Mouse (Mus musculus): ENCODE results near the gene Ap1m2.
A peak's percentile ranks its signal among the peaks of the same experiment; 100 is the strongest.
"Not testable (repeated sequence)": the region's sequence is repeated elsewhere in the genome, so short reads cannot be mapped to it uniquely, and the experiment has no call there.

The Ap1m2 gene

DNA sequence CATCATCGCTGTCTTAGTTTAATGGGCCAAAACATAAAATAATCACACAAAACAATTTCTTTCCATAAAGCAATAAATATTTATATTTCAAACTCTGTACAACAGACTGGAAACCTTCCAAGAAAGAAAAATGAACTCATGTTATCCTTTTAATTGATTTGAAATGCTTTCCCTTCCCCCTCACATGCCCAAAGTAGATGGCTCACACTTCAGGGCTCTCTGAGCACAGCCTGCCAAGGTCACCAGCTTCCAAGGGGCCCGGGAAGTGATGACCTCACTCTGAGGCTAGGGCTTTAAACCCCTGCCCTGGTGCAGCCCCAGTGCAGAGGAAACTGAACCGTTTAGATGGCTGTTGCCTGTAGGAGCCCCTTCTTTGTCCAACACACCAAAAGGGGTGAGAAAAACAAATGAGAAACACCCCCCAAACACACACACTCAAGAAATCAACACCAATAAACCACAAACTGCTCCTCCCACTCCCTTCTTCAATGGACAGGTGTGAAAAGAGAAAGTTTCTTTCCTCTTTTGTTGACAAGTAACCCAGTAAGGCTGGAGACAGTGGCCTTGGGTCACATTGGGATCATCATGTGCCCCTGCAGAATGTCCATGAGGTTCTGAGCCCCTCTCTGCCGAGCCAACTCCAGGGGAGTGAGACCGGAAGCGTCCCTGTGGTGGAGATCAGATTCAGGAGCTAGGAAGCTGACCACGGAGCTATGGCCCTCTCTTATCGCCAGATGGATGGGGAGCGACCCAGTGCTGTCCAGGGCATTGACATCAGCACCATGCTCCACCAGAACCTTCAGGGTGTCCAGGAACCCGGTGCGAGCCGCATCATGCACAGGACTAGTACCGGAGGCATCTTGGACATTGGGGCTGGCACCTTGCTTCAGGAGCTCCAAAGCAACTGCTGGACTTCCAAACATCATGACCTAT lies 23.5 kb downstream of the Ap1m2 start:
- DNase-seq, result peak; percentile 58 to 75

DNA sequence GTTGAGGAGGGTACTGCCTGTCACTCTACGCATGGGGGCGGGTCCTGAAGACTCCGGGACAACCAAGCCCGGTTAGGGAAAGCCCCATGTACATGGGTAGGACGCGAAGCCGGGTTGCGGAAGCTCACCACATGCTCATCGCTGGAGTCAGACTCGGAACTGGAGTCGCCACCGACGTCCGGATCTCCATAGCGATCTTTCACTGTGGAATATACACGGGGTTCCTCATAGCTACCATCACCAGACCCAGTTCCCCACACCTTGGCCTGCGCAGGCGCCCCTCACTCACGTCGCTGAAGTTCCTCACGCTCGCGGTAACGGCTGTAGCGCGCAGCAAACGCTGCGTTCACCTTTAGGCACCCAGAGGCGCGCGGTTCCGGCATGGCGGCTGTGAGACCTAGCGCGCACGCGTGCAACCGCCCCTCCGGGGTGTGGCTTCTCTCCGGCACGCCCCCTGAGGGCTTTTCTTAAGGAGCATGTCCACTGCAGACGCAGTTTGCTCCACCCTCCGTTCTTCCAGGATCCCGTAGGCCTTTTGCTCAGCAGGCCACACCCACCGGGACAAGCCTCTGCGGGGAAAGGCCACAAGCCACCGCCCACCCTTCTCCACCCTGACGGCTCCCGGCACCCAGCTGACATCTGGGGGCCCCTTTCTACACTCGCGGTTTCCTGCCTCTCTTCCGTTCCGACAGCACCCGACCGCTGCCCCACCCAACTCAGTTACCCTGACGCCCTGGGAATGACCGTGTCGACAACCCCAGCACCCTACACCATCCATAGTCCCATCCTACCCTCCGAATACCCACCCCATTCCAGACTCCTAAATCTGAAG lies 24.4 kb downstream of the Ap1m2 start, which contains the start of gene Kri1:
Gene Kri1, minus strand, starts transcription at position 399 of the 832 bp plus-strand sequence.
- peak; percentile 98 to 100 for DNase-seq

DNA sequence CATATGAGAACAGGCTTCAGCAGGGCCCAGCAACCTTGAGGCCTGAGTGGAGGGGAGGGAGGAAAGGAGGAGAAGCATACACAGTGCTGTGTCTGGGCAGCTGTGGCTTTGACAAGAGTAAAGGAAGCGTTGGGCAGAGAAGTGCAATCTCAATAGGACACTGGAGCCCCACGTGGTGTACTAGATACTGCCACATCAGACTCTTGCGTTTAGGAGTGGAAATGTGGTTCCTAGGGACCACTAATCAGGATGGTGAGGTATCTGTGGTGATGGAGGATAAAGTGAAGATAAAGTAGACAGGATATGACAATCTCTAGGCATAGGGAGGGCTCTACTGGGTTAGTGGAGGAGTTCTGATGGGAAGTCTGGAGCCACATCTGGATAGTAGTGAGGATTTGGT lies 25.4 kb downstream of the Ap1m2 start:
- no peak for DNase-seq

DNA sequence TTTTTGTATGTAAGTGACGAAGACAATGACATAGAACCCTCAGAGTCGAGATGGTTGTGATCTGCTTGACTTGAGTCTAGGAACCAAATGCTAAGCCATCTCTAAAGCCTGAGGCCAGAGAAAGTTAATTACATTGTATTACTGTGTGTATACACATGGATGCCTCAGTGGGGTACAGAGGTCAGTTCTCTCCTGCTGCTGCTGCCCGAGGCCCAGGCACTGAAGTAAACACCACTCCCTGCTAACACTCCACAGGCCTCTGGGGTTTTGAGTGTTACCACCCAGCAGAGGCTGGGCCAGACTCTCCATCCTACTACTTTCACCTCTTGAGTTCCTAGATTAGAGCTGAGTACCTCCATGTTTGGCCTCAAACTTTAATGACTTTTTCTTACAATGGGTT lies 28.1 kb downstream of the Ap1m2 start:
- no peak for DNase-seq

DNA sequence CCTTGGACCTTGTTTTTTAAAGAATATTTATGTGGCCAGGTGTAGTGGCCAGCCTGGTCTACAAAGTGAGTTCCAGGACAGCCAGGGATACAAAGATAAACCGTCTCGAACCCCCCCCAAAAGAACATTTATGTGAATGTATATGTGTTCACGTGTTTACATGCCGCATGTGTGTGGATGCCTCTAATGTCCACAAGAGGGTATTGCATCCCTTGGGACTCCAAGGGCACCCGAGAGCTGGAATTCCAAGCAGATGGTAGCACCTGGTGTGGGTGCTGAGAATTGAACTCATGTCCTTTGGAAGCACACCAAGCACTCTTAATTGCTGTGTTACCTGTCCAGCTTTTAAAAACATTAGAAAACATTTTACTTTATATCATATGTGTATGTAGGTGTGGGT lies 28.5 kb downstream of the Ap1m2 start:
- no peak for DNase-seq

DNA sequence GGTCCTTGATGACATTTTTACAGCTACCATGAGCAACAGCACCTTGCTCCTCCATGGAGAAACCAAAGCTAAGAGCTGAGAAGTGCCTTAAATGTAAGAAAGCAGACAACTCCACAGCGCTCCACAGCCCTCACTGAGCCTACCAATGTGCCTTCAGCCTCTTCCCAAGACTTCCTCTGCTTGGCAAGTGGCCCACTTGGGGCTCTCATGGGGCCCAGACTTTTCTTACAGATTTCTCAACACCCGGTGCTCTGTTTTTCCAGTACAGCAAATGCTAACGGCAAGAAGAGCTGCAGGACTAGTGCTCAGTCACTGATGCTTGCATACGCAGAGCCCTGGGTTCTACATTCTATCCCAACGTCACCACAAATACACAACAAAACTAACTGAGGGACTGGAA lies 34.4 kb downstream of the Ap1m2 start:
- no peak for DNase-seq

DNA sequence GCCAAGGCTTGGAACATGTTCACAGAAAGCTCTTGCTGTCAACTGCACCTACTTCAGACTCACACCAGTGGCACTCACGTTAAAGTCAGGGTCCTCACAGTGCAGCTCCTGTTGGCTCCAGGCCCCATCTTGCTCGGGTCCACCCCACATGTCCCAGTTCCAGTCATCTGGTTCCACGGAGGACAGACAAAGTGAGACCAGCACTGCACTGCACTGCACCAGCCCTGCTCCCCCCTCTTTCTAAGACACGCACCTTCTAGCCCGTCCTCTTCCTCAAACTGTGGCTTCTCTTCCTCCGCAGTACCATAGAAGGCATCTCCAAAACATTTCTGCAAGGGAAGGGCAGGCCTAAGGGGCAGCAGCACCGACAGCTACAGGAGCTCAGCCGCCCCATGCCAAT lies 35.8 kb downstream of the Ap1m2 start:
- DNase-seq, result no peak

DNA sequence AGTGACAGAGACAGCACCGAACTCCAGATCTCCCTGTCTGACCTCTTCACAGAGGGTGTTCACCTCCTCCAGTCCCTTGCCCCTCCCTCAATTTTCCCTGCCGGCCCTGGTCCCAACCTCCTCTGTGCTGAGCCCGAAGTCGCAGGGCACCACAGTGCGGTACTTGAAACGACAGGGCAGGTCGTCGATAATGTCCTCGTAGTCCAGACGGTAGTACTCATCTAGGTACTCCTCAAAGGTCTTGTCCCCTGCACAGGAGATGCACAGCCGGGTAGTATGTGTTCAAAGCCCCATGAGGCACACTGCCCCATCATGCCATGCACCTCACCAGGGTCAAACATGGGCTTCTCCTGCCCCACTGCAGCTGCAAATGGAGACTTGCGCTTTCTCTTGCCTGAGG lies 36.4 kb downstream of the Ap1m2 start:
- DNase-seq, result no peak

DNA sequence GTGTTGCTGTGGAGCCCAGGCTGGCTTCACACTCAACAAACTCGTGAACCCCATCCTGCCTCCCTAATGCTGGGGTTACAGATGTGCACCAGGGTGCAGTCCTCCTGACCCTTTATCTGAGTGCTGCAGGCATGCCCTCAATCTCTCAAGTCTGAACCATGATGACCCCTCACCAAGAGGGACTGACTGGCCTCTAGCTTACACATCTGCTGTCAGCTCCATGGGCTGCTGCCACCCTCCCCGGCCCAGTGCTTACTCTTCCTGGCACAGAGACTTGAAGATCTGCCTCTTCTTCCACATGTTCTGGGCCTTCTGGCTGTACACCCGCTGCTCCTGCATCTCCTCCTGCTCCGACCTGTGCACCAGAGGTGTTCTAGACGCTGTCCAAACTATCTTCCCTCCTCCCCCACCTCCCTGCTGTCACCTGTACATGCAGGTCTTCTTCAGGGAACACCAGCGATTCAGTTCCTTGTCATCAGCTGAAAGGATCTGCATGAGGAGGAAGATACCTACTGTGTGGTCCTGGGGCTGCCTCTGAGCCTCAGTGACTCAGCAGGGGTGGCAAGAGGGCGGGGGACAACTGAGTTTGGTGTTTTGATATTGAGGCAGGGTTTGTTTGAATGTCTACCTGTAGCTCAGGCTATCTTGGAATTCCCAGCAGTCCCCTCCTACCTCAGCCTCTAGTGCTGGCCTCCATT lies 37.0 kb downstream of the Ap1m2 start:
- no peak for DNase-seq

DNA sequence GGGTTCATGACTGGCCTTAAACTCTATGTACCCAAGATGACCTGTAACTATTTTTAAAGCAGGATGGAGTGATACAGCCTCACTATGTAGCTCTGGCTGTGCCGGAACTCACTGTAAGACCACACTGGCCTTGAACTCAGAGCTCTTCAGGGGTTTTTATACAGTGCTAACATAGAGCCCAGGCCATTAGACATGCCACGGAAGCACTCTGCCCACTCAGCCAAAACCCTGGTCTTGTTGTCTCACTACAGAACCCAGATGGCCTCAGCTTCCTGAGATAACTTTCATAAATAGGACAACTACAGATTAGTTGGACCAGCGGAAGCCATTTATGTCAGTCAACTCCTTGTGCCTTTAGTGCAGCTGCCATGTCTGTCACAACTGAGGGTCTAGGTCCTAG lies 37.8 kb downstream of the Ap1m2 start:
- DNase-seq, result no peak

DNA sequence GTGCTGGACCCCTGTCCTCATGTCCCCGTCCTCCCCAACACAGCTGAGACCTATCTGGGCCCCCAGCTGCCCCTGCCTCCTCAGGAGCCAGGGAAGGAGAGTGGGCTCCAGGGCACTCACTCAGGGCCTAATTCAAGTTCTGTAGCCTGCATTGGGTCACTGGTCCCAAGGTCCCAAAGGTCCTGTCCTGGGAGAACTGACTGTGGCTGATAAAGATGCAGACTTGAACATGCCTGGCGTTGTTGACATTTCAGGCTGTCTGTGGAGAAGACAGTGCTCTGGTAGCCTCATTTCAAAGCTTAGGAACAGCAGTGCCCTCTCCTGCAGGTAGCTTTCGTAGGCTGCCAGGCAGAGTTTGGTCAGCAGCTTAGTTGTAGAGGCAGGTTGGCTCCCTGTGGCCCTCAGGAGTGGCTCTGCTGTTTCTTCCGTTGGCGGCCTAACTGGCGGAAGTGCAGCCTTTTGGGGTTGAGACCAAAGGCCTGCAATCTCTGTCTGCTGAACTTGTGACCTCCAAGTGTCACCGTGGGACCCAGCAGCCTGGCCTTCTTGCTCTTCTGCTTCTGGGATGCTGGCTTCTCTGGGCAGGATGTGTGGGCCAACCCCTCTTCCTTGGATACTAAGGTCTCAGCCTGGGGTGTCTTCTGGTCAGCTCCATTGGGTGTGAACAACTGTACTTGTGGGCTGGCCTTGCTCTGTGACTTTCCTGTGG lies 38.5 kb downstream of the Ap1m2 start:
- DNase-seq, result no peak

DNA sequence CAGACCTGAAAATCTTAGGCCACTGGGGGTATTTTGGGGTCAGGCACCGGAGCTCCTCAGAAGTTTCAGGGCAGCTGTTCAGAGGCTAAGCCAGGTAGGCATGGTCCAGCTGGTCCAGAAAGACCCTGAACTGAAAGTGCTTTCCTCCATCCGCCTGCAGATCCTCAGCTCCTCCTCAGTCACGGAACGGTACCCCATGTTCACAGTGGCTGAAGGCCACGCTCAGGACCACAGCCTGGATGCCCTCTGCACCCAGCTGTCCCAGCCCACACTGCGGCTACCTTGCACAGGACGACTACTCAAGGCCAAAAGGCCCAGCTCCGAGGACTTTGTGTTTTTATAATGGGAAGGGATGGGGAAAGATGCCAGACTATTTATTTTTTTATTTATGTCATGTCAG lies 39.0 kb downstream of the Ap1m2 start:
- no peak for DNase-seq

DNA sequence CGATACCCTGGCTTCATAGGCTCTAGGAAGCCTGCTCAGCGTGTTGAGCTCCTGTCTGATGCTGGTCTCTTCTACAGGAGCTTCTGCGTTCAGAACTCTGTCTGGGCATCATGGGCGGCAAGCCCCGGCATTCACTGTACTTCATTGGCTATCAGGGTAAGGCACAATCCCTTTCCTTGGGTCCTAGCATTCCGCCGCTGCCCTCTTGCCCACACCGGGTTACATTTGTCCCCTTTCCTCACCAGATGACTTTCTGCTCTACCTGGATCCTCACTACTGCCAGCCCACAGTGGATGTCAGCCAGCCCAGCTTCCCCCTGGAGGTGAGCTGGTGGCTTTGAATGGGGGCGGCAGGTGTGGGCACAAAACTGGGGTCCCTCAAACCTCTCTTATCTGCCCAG lies 39.7 kb downstream of the Ap1m2 start:
- no peak for DNase-seq

DNA sequence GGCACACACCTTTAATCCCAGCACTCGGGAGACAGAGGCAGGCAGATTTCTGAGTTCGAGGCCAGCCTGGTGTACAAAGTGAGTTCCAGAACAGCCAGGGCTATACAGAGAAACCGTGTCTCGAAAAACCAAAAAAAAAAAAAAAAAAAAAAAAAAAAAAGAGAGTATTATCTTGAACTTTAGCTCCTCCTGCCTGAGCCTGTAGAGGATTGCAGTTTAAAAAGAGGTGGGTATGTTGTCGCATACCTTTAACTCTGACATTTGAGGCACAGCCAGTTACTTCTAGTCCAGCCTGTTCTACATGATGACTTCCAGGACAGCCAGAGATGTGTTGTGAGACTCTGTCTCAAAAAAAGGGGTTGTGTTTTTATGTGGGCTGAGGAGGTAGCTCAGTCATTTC lies 42.5 kb downstream of the Ap1m2 start:
- DNase-seq, result not testable (repeated sequence)

DNA sequence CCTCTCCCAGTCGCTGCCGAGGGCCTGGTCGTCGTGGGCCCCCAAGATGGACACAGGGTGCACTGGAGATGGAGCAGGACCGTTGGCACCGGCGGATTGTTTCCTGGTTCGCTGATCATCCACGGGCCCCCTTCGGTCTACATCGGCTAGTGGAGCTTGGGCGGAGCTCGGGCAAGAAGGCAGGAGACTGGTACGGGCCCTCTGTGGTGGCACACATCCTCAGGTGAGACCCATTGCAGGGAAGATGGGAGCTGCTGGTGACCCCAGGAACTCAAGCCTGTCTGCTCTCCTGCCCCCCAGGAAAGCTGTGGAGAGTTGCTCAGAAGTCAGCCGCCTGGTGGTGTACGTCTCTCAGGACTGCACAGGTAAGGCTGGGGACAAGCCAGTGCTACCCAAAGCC lies 43.8 kb downstream of the Ap1m2 start:
- no peak for DNase-seq

DNA sequence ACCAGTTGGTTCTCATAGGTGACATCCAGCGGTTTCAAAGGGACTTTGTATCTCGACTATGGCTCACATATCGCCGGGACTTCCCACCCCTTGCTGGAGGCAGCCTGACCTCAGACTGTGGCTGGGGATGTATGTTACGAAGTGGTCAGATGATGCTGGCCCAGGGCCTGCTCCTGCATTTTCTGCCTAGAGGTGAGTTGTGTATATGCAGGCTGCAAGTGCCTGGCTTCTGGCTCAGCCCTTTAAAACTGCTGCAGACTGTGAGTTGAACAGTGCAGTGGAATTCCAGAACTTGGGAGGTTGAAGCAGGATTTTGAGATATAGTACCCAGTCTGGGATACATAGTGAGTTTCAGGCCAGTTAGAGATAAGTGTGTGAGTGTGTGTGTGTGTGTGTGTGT lies 45.2 kb downstream of the Ap1m2 start:
- no peak for DNase-seq

DNA sequence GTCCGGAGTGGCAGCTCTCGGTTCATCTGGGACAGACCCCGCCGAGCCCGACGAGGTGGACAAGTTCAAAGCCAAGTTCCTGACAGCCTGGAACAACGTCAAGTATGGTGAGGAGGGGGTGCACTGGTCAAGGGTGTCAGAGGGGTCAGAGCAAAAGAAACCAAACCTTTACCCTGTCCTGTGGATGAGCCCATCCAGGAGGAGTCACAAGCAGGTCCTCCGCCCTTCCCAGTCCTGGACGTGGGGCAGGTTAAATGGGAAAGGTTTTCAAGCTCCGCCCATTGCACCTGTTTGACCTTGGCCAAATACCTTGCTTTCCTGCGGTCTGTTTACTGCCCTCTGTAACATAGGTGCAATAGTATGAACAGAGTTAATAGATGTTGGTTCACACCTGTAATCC lies 46.5 kb downstream of the Ap1m2 start:
- DNase-seq, result no peak

DNA sequence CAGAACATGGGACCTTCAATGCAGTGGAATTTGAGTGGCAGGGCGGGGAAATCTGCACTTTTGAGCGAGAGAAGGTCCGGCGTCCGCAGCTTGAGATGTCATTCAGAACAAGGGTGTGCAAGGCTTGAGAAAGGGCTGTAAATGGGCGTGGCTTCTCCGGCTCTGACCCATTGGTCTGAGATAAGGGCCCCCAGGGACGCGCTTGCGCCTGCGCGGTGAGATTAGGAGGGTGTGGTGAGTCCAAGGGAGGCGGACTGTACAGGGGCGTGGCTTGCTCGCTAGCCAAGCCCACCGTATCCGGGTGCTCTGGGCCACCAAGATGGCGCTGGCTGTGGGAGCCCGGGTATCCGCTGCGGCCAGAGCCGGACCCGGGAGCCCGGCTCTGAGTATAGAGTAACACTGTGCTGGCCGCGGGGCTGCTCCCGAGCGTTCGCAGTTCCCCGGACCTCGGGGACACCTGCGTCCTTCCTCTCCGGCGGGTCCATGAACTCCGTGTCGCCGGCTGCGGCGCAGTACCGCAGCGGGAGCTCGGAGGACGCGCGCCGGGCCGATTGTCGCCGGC lies 47.1 kb downstream of the Ap1m2 start, which contains the start of gene Atg4d:
Gene Atg4d, plus strand, starts transcription at position 294 of the 562 bp plus-strand sequence.
- peak; percentile 95 to 97 for DNase-seq

DNA sequence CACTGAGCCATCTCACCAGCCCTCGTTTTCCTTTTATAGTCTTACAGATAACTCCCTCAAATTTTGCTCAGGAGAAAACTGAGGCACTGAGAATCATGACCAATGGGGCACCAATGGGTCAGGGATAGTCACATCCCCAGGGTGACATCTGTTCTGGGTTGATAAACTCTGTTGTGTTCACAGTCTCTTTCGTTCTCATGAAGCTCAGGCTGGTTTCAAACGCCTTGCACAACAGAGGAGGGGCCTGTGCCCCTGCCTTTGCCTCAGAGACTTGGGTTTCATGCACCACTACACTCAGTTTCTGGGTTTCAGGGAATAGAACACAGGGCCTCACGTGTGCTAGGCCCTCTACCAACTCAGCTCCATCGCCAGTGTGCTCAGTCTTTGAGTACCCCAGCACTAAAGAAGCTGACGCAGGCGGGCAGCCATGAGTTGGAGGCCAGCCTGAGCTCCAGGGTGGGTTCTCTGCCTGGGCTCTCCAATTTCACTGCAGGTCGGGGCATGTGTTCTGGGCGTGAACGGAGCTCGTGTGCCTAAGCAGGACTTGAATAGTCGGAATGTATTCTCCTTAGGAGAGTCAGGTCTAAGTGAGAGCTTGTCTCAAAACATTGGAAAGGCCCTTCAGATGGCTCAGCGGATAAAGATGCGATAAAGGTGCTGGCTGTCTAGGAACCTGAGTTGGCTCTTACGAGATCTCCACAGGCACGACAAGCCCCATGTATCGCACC lies 47.7 kb downstream of the Ap1m2 start:
- no peak for DNase-seq

DNA sequence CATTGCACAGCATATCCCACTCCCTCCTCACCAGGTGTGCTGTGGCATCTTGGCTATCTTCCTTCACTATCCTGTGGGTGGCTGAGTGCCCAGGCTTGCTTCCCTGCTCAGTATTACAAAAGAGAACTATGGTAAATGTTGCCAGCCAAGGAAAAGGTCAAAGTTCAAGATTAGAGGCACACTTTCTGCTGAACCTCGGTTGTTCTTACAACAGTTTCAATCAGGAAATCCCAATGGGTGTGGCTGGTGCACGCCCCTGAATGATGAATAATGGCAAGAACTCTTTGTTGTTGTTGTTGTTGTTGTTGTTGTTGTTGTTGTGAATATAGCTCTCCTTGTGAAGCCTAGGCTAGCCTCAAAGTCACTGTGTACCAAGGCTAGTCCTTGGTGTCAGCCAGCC lies 50.3 kb downstream of the Ap1m2 start:
- no peak for DNase-seq

DNA sequence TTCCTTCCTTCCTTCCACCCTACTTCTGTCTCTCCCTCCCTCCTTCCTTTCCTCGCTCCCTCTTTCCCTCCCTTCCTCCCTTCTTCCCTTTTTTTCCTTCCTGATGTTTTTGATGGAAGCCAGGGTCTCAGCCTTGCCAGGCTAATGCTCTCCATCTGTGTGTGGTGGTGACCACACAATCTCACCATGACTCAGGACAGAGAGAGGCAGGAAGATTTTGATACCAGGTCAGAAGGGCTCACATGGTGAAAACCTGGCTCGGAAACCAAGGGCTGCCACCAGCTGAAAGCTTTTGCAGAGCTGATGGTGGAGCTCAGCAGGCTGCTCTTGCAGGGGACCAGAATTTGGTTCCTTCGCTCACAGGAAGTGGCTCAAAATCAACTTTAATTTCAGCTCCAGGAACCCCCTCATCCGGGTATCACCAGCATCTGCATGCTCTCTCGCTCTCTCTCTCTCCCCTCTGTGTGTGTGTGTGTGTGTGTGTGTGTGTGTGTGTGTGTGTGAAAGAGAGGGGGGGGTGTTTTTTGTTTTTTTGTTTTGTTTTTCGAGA lies 51.6 kb downstream of the Ap1m2 start:
- no peak for DNase-seq
